In genomic region chr3:54793762-54794161, GRCm38 (mm10) we compare ENCODE assay signal across 14 mouse cellular contexts. TPM values are rescaled to one million over a fixed set of nuclear protein-coding genes. Genes with fewer than 3 reads are reported as not detected.
A peak's percentile ranks its signal among the peaks of the same experiment; 100 is the strongest.
DNase-seq lines count a peak whose midpoint lies in the region; ATAC-seq and TF ChIP-seq lines count a peak whose summit lies in the region.
"Had no signal": no experiment of that assay in that cellular context is flagged by ENCODE, and none has a peak within 500 bp of the region (broad histone marks: within the 10 kb centered on the region; RNA-seq: fewer than 3 reads in every experiment).

No protein-coding gene starts in this region.

- 88% methylated on average over 6 of the region's 6 CpGs for WGBS in hindbrain, postnatal 0 days
- 82% methylated on average over 6 of the region's 6 CpGs for WGBS in hindbrain, embryonic 11.5 days

- no peaks in the 10 kb centered on the region for H3K36me3 ChIP-seq in hindbrain, postnatal 0 days (ENCODE audit: insufficient read depth, low read length)
- H3K36me3 ChIP-seq in hindbrain, embryonic 11.5 days (ENCODE audit: control insufficient read depth, insufficient read depth, low read length): no peaks in the 10 kb centered on the region
- no peaks in the 10 kb centered on the region for H3K36me3 ChIP-seq in megakaryocyte, embryonic 14.5 days (replicated peaks; ENCODE audit: low read length)
- peaks cover 0 to 2% of the 10 kb centered on the region in 2 experiments for H3K36me3 ChIP-seq in CH12.LX (replicated peaks in 1 of 2; ENCODE audit: control insufficient read depth in 1 of 2, insufficient read depth in 1 of 2, low read length in 1 of 2)

- H3K27me3 ChIP-seq in hindbrain, postnatal 0 days (ENCODE audit: insufficient read depth, low read length): no peaks in the 10 kb centered on the region
- no peaks in the 10 kb centered on the region for H3K27me3 ChIP-seq in hindbrain, embryonic 11.5 days (ENCODE audit: control insufficient read depth, insufficient read depth, low read length)
- H3K27me3 ChIP-seq in megakaryocyte, embryonic 14.5 days (replicated peaks): peaks cover 9% of the 10 kb centered on the region
- no peaks in the 10 kb centered on the region for H3K27me3 ChIP-seq in CH12.LX (replicated peaks)

- H3K9ac ChIP-seq in hindbrain, postnatal 0 days (replicated peaks; ENCODE audit: low read length): no peak overlapping the region
- no peak overlapping the region for H3K9ac ChIP-seq in hindbrain, embryonic 11.5 days (ENCODE audit: low read depth, low read length)
- H3K9ac ChIP-seq in CH12.LX (ENCODE audit: insufficient read depth, low read depth): no peak overlapping the region

- no peak for TF ChIP-seq EP300 in CH12.LX (IDR thresholded peaks at IDR 0.05; ENCODE audit: low read length)

- no peaks in the 10 kb centered on the region for H3K79me2 ChIP-seq in CH12.LX (replicated peaks; ENCODE audit: control insufficient read depth, extremely low read depth, insufficient read depth, poor library complexity, severe bottlenecking)

- ATAC-seq in hindbrain, postnatal 0 days: no peak
- ATAC-seq in hindbrain, embryonic 11.5 days (ENCODE audit: low FRiP score): no peak
- ATAC-seq in megakaryocyte, adult 5-6 weeks (ENCODE audit: poor library complexity, severe bottlenecking): no peak
- ATAC-seq: activated CD4-positive, CD25-positive, alpha-beta regulatory T cell, adult 4 months had no signal

- H3K4me2 ChIP-seq in hindbrain, postnatal 0 days (ENCODE audit: low read depth, low read length): no peak overlapping the region
- H3K4me2 ChIP-seq in hindbrain, embryonic 11.5 days (replicated peaks; ENCODE audit: low read depth, low read length): no peak overlapping the region
- no peak overlapping the region for H3K4me2 ChIP-seq in CH12.LX (ENCODE audit: insufficient read depth, low read depth, poor library complexity, severe bottlenecking)

- no peak; the same call in 1 of the 2 replicates for TF ChIP-seq RAD21 in CH12.LX (IDR thresholded peaks at IDR 0.05; ENCODE audit: low read depth, low read length)

- H3K4me3 ChIP-seq in hindbrain, postnatal 0 days (ENCODE audit: low read length): no peak overlapping the region
- H3K4me3 ChIP-seq in hindbrain, embryonic 11.5 days (ENCODE audit: low read depth, low read length): no peak overlapping the region
- peak overlapping the region; percentile 10 for H3K4me3 ChIP-seq in megakaryocyte, embryonic 14.5 days (replicated peaks)
- no peak overlapping the region for H3K4me3 ChIP-seq in CH12.LX (replicated peaks in 1 of 3; ENCODE audit: low read depth in 2 of 3, low read length in 2 of 3, poor library complexity in 1 of 3)
- H3K4me3 ChIP-seq: heart, embryonic 10.5 days; myocyte had no signal

- H3K27ac ChIP-seq in hindbrain, postnatal 0 days: no peak overlapping the region
- no peak overlapping the region for H3K27ac ChIP-seq in hindbrain, embryonic 11.5 days (ENCODE audit: low read depth, low read length)
- no peak overlapping the region for H3K27ac ChIP-seq in CH12.LX (ENCODE audit: insufficient read depth, low read depth)
- H3K27ac ChIP-seq: heart, embryonic 10.5 days had no signal

- no peaks in the 10 kb centered on the region for H3K4me1 ChIP-seq in hindbrain, postnatal 0 days (ENCODE audit: insufficient read depth, low read length)
- no peaks in the 10 kb centered on the region for H3K4me1 ChIP-seq in hindbrain, embryonic 11.5 days (replicated peaks; ENCODE audit: control insufficient read depth, insufficient read depth, low read length)
- H3K4me1 ChIP-seq in megakaryocyte, embryonic 14.5 days: peaks cover 7% of the 10 kb centered on the region; the same call in 1 of the 2 replicates
- no peaks in the 10 kb centered on the region for H3K4me1 ChIP-seq in CH12.LX (ENCODE audit: control insufficient read depth in 1 of 2, insufficient read depth in 2 of 2)

- H3K9me3 ChIP-seq in hindbrain, postnatal 0 days (ENCODE audit: low read length): no peaks in the 10 kb centered on the region
- no peaks in the 10 kb centered on the region for H3K9me3 ChIP-seq in hindbrain, embryonic 11.5 days (ENCODE audit: control insufficient read depth, low read length)
- peaks cover 15% of the 10 kb centered on the region for H3K9me3 ChIP-seq in megakaryocyte, embryonic 14.5 days
- peaks cover 8% of the 10 kb centered on the region for H3K9me3 ChIP-seq in CH12.LX (replicated peaks; ENCODE audit: low read length)
- H3K9me3 ChIP-seq: heart, embryonic 10.5 days had no signal

- DNase-seq in hindbrain, postnatal 0 days (ENCODE audit: low spot score): no peak
- DNase-seq in hindbrain, embryonic 11.5 days (ENCODE audit: low spot score): no peak
- peak; percentile 14 for DNase-seq in CH12.LX (ENCODE audit: extremely low read depth)
- DNase-seq in naive thymus-derived CD4-positive, alpha-beta T cell, adult 2 months (ENCODE audit: low read depth): peak; percentile 26
- DNase-seq in ovary, postnatal 14 days (ENCODE audit: low spot score): no peak
- DNase-seq: cerebellum, adult 11-12 months; heart, postnatal 36 days; kidney, adult 11 months had no signal

- dilution Hi-C loops in CH12.LX (cut with MboI; ENCODE audit: extremely low pct_ligation_motif_present, extremely low pct_unique_long_range_greater_than_20kb, low sequenced_read_pairs): no loop called here

- peak; percentile 30; the same call in 1 of the 2 replicates for TF ChIP-seq CTCF in hindbrain, postnatal 0 days (IDR thresholded peaks at IDR 0.05; ENCODE audit: low read depth)
- TF ChIP-seq CTCF in CH12.LX (conservative IDR thresholded peaks at IDR 0.05 in 1 of 2, IDR thresholded peaks at IDR 0.05 in 1 of 2; ENCODE audit: low read depth in 2 of 2, low read length in 2 of 2): peak; percentile 40 to 48; a peak in 3 of 4 replicates

- in situ Hi-C loops in CH12.LX (cut with MboI; ENCODE audit: low pct_ligation_motif_present, low pct_unique_long_range_greater_than_20kb, low sequenced_read_pairs): no loop called here

- TF ChIP-seq POLR2A in CH12.LX (IDR thresholded peaks at IDR 0.05; ENCODE audit: low read depth, low read length): no peak

TF ChIP-seq in CH12.LX, 34 proteins besides CTCF, POLR2A, EP300 and RAD21:
- TF ChIP-seq SIN3A (IDR thresholded peaks at IDR 0.05; ENCODE audit: low read length) (no peak), POLR2AphosphoS2 (IDR thresholded peaks at IDR 0.05; ENCODE audit: low read depth, low read length) (no peak), IRF4 (IDR thresholded peaks at IDR 0.05; ENCODE audit: low read depth, low read length) (no peak), GABPA (IDR thresholded peaks at IDR 0.05; ENCODE audit: insufficient replicate concordance, low read depth, low read length) (no peak), RCOR1 (conservative IDR thresholded peaks at IDR 0.05; ENCODE audit: low read depth, low read length) (no peak), TCF12 (IDR thresholded peaks at IDR 0.05; ENCODE audit: low read depth, low read length) (no peak), NELFE (IDR thresholded peaks at IDR 0.05; ENCODE audit: low read depth, low read length) (no peak), ELF1 (IDR thresholded peaks at IDR 0.05; ENCODE audit: low read depth, low read length) (no peak), USF2 (conservative IDR thresholded peaks at IDR 0.05; ENCODE audit: low read depth, low read length) (no peak), NRF1 (IDR thresholded peaks at IDR 0.05; ENCODE audit: low read depth, low read length) (no peak)

RNA-seq across cellular contexts. Expression of gene Rfxap, which starts 13.8 kb away (rescaled TPM):
- 29.7 and 33.9 TPM in 2 replicates for total RNA-seq in hindbrain, postnatal 0 days (2014; rRNA removed)
- 46.2 and 49.7 TPM in 2 replicates for polyA plus RNA-seq in hindbrain, postnatal 0 days (2015; fragmentation: Nextera tagmentation; extraction: Ambion mirVana)
- polyA plus RNA-seq in hindbrain, embryonic 11.5 days (2014; fragmentation: Nextera tagmentation; extraction: Ambion mirVana): 61.4 and 62.4 TPM in 2 replicates
- polyA plus RNA-seq in megakaryocyte, embryonic 14.5 days (2012; ENCODE audit: insufficient read depth, low replicate concordance): 20.0 and 126 TPM in 2 replicates
- total RNA-seq in megakaryocyte, adult 5-6 weeks (2015): 47.3 and 53.8 TPM in 2 replicates
- total RNA-seq in megakaryocyte, adult 5-6 weeks (2017): 42.0 and 58.7 TPM in 2 replicates
- total RNA-seq in CH12.LX (2012; rRNA removed) (27.9 and 29.0 TPM in 2 replicates), CH12.LX (2014; rRNA removed) (32.6 and 38.8 TPM in 2 replicates)
- polyA plus RNA-seq in CH12.LX (2012; ENCODE audit: insufficient read length, low read depth): 25.8 and 35.0 TPM in 2 replicates

RNA-seq across cellular contexts. Expression of gene Smad9, which starts 38.4 kb away (rescaled TPM):
- total RNA-seq in hindbrain, postnatal 0 days (2014; rRNA removed): 4.9 and 6.7 TPM in 2 replicates
- 0.96 and 1.1 TPM in 2 replicates for polyA plus RNA-seq in hindbrain, postnatal 0 days (2015; fragmentation: Nextera tagmentation; extraction: Ambion mirVana)
- 0.56 and 0.66 TPM in 2 replicates for polyA plus RNA-seq in hindbrain, embryonic 11.5 days (2014; fragmentation: Nextera tagmentation; extraction: Ambion mirVana)
- polyA plus RNA-seq in megakaryocyte, embryonic 14.5 days (2012; ENCODE audit: insufficient read depth, low replicate concordance): not detected in 2 replicates
- not detected in 2 replicates for total RNA-seq in megakaryocyte, adult 5-6 weeks (2015)
- not detected in 2 replicates for total RNA-seq in megakaryocyte, adult 5-6 weeks (2017)
- total RNA-seq in CH12.LX (2012; rRNA removed) (0.08 and 0.13 TPM in 2 replicates), CH12.LX (2014; rRNA removed) (0.20 and 0.22 TPM in 2 replicates)
- polyA plus RNA-seq in CH12.LX (2012; ENCODE audit: insufficient read length, low read depth): 0.23 TPM in 2 replicates
- total RNA-seq: megakaryocyte-erythroid progenitor cell, adult 5-6 weeks had no signal
- polyA plus RNA-seq: activated CD4-positive, CD25-positive, alpha-beta regulatory T cell, adult 4 months had no signal

RNA-seq across cellular contexts. Expression of gene Alg5, which starts 58.4 kb away (rescaled TPM):
- total RNA-seq in hindbrain, postnatal 0 days (2014; rRNA removed): 12.3 and 16.3 TPM in 2 replicates
- polyA plus RNA-seq in hindbrain, postnatal 0 days (2015; fragmentation: Nextera tagmentation; extraction: Ambion mirVana): 65.1 and 72.0 TPM in 2 replicates
- 41.2 and 48.5 TPM in 2 replicates for polyA plus RNA-seq in hindbrain, embryonic 11.5 days (2014; fragmentation: Nextera tagmentation; extraction: Ambion mirVana)
- 1.5 TPM in 1 of 2 replicates, not detected in the other for polyA plus RNA-seq in megakaryocyte, embryonic 14.5 days (2012; ENCODE audit: insufficient read depth, low replicate concordance)
- 41.2 and 45.8 TPM in 2 replicates for total RNA-seq in megakaryocyte, adult 5-6 weeks (2015)
- 19.2 and 21.1 TPM in 2 replicates for total RNA-seq in megakaryocyte, adult 5-6 weeks (2017)
- total RNA-seq in CH12.LX (2012; rRNA removed): 48.0 and 48.1 TPM in 2 replicates
- 31.5 and 33.9 TPM in 2 replicates for total RNA-seq in CH12.LX (2014; rRNA removed)
- polyA plus RNA-seq in CH12.LX (2012; ENCODE audit: insufficient read length, low read depth): 52.0 and 63.7 TPM in 2 replicates

RNA-seq across cellular contexts. Expression of gene Exosc8, which starts 58.6 kb away (rescaled TPM):
- 36.8 and 37.3 TPM in 2 replicates for total RNA-seq in hindbrain, postnatal 0 days (2014; rRNA removed)
- 66.9 and 68.9 TPM in 2 replicates for polyA plus RNA-seq in hindbrain, postnatal 0 days (2015; fragmentation: Nextera tagmentation; extraction: Ambion mirVana)
- 133 and 140 TPM in 2 replicates for polyA plus RNA-seq in hindbrain, embryonic 11.5 days (2014; fragmentation: Nextera tagmentation; extraction: Ambion mirVana)
- polyA plus RNA-seq in megakaryocyte, embryonic 14.5 days (2012; ENCODE audit: insufficient read depth, low replicate concordance): 33.9 TPM in 1 of 2 replicates, not detected in the other
- total RNA-seq in megakaryocyte, adult 5-6 weeks (2015): 118 and 124 TPM in 2 replicates
- 126 and 153 TPM in 2 replicates for total RNA-seq in megakaryocyte, adult 5-6 weeks (2017)
- 124 and 153 TPM in 2 replicates for total RNA-seq in CH12.LX (2012; rRNA removed)
- 102 and 107 TPM in 2 replicates for total RNA-seq in CH12.LX (2014; rRNA removed)
- 230 and 238 TPM in 2 replicates for polyA plus RNA-seq in CH12.LX (2012; ENCODE audit: insufficient read length, low read depth)

Comparison
In these comparisons a context has a peak if more than half of its experiments do, and no peak if none do; other contexts are left out.
1. DNase-seq: peak in CH12.LX (single experiment) and naive thymus-derived CD4-positive, alpha-beta T cell, adult 2 months (single experiment); none in hindbrain, postnatal 0 days (single experiment), hindbrain, embryonic 11.5 days (single experiment) and ovary, postnatal 14 days (single experiment).
2. RNA of gene Alg5, which starts 58.4 kb away (polyA plus RNA-seq): 65.1 to 72.0 TPM in hindbrain, postnatal 0 days, 52.0 to 63.7 TPM in CH12.LX and 41.2 to 48.5 TPM in hindbrain, embryonic 11.5 days; 1.5 TPM in megakaryocyte, embryonic 14.5 days; every median in the first group is over 10 times any median in the second.